Mouse (Mus musculus): Measurements from ENCODE around the gene Pilra.

Pilra gene

GRCm38 (mm10) chr5:137823455-137824045, 12.5 kb downstream of the Pilra start:
- no peak for DNase-seq (ENCODE audit: low spot score in 2 of 2)

GRCm38 (mm10) chr5:137822602-137823001, 13.5 kb downstream of the Pilra start:
- DNase-seq (ENCODE audit: low spot score in 2 of 2), result no peak

- DNase-seq (ENCODE audit: low spot score in 2 of 2), result no peak
These were observed 14.0 kb downstream of the Pilra start for GRCm38 (mm10) chr5:137822126-137822525.

GRCm38 (mm10) chr5:137817466-137818222, 18.4 kb downstream of the Pilra start:
- DNase-seq (ENCODE audit: low spot score in 2 of 2), result no peak

- no peak for DNase-seq (ENCODE audit: low spot score in 2 of 2)
These were observed 27.8 kb downstream of the Pilra start for GRCm38 (mm10) chr5:137808316-137808715.

GRCm38 (mm10) chr5:137806158-137806557, 29.9 kb downstream of the Pilra start:
- DNase-seq (ENCODE audit: low spot score in 2 of 2), result no peak

- no peak for DNase-seq (ENCODE audit: low spot score in 2 of 2)
These were observed 35.2 kb downstream of the Pilra start for GRCm38 (mm10) chr5:137800917-137801316.

GRCm38 (mm10) chr5:137796606-137797005, 39.5 kb downstream of the Pilra start:
- DNase-seq (ENCODE audit: low spot score in 2 of 2), result no peak

- no peak for DNase-seq (ENCODE audit: low spot score in 2 of 2)
These were observed 44.5 kb downstream of the Pilra start for GRCm38 (mm10) chr5:137791553-137791952.

GRCm38 (mm10) chr5:137788946-137789531, 47.0 kb downstream of the Pilra start:
- DNase-seq (ENCODE audit: low spot score in 2 of 2), result no peak

- no peak for DNase-seq (ENCODE audit: low spot score in 2 of 2)
These were observed 47.9 kb downstream of the Pilra start for GRCm38 (mm10) chr5:137788171-137788570.

GRCm38 (mm10) chr5:137787151-137787928, 48.7 kb downstream of the Pilra start, which contains the start of the genes Mepce and Zcwpw1:
Gene Mepce (minus strand): TSS chr5:137787655.
Gene Zcwpw1 (plus strand): TSS chr5:137787798.
- peak; percentile 91 to 94 for DNase-seq (ENCODE audit: low spot score in 2 of 2)

- DNase-seq (ENCODE audit: low spot score in 2 of 2), result peak; percentile 98 to 99
These were observed 49.8 kb downstream of the Pilra start for GRCm38 (mm10) chr5:137786109-137786942.

- DNase-seq (ENCODE audit: low spot score in 2 of 2), result peak; percentile 21 to 45
These were observed 50.7 kb downstream of the Pilra start for GRCm38 (mm10) chr5:137785164-137786031.

GRCm38 (mm10) chr5:137784546-137784945, 51.5 kb downstream of the Pilra start:
- no peak for DNase-seq (ENCODE audit: low spot score in 2 of 2)

GRCm38 (mm10) chr5:137783901-137784540, 52.1 kb downstream of the Pilra start:
- DNase-seq (ENCODE audit: low spot score in 2 of 2), result no peak

- DNase-seq (ENCODE audit: low spot score in 2 of 2), result no peak
These were observed 53.1 kb downstream of the Pilra start for GRCm38 (mm10) chr5:137782776-137783522.

GRCm38 (mm10) chr5:137781661-137782060, 54.4 kb downstream of the Pilra start:
- DNase-seq (ENCODE audit: low spot score in 2 of 2), result no peak

Measured in natural killer cell, adult 2 months (primary cell).